Mouse (Mus musculus): Measurements from ENCODE around the gene Fkbp4.
A peak's percentile ranks its signal among the peaks of the same experiment; 100 is the strongest.

The Fkbp4 gene

DNA sequence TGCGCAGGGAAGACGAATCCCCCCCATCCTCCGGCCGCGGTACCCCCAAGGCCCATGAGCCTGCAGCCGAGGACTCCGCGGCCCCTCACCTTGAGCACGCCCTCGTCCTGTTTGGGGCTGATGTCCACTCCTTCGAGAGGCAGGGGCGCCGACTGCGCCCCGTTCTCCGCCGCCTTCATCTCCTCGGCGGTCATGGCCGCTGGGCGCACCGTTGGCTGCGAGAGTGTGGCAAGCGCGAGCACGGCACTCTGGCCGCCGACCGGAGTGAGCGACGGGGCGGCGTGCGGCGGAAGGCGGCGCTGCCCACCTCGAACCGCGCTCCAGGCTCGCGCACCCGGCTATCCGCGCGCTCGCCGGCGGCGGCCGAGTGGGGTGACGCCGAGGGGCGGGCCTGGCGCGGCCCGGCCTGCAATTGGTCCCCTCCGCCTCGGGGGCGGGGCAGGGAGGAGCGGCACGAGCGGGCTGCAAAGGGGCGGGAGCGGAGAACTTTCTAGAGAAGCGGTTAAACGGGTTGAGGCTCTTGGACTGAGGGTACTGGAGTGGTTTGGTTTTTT, at the start of gene Fkbp4:
Gene Fkbp4 (minus strand): TSS at position 361 of the 554 bp plus-strand sequence.
- DNase-seq (ENCODE audit: low read depth), result peak; percentile 70

DNA sequence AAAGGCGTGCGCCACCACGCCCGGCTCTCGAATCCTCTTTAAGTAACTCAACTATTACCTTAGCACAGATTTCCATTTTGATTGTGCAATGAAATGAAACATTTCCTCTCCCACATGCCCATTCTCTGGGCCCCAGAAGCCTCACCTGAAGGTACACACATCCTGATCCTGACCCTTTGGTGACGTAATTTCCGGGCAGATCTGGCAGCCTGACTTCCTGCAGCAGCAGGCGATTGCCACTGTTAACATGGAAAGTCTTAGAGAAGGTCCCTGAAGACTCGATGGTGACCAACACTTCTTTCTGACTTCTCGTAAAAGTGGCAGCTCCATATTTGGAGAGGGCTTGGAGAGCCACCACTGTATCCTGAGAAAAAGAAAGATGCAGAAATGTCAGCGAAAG, 49.3 kb upstream of the Fkbp4 start:
- no peak for DNase-seq (ENCODE audit: low read depth)

DNA sequence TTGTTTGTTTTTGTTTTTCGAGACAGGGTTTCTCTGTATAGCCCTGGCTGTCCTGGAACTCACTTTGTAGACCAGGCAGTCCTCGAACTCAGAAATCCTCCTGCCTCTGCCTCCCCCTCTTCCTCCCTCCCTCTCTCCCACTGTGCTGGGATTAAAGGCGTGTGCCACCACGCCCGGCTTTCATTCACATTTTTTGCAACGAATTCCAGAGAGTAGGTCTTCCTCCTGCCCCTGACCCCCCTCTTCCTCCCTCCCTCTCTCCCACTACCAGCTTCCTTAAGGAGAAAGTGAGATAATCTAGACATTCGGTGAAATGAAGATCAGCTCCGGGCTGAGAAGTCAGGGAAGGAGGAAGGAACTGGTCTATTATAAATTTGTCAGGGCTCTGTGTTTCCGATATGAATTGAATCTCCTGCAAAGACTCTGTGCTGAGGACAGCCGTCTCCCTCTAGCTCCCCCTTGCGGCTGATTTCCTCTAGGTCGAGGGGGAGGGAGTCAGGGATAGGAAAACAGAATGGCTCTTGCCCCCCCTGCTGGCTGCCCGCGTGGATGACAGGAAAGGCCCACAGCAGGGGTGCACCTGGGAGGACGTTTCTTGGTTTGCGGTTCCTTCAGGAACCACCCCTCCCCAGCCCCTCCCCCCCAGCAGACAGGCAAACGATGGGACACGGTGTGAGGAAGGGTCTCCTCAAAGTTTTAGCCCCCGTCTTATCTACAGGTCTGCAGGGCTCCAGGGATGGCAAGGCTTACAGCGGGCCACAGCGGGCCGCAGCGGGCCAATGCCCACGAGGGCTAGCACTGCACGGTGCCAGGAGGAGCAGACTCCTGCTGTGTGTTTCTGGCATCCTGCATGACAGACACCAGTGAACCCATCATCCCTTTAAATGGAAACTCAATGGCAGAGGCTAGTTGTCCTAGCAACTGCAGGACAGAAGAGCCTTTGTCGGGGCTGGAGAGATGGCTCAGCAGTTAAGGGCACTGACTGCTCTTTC, 41.3 kb upstream of the Fkbp4 start:
- peak; percentile 76 for DNase-seq (ENCODE audit: low read depth)

DNA sequence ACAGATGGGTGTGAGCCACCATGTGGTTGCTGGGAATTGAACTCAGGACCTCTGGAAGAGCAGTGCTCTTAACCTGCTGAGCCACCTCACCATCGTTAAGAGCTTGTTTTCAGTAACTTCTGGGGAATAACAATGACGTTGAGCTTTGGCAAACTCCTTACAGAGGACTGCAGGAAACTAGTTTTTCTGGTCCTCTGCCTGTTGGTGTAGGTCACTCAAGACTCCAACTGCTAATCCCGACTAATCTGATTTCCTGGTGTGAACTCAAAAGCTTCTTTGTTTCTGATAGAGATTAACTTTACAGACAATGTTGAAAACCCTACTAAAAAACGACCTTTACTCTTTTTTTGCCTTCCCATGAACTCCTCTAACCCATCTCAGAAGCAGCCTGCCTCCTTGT, 39.0 kb upstream of the Fkbp4 start:
- no peak for DNase-seq (ENCODE audit: low read depth)

DNA sequence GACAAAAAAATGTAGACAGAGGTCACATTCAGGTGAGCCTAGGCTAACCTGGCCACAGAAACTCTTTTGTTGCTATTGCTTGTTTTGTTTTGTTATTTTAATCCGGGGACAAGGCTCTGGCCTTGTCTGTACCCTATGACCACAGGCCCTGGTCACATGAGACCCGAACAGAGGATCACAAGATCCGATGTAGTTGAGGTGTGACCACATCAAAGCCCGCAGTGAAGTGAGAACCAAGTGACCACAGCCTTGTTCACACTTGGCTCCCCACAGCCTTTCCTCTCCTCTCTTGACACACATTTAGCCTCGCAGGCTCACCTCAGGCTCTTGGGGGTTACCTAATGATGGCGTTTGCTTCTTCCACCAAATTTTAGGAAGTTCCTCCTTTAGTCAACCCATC, 35.6 kb upstream of the Fkbp4 start:
- DNase-seq (ENCODE audit: low read depth), result no peak

DNA sequence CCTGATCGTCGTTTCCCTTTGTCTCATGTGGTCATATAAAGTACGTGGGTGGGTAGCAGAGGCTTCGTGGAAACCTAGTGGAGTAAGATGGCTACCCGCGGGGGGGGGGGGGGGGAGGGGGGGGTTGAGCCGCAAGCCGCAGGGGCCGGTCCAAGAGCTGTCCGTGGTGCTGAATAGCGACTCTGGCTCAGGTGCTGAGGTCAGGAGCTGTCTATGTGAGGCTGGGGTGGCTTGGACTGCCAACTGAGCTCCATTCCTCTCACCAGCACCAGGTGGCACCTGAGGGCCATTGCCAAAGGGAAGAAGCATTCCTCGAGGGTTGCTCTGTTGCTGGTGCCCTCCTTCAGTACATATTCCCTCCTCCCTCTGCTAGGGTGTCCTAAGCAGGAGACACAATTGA, 31.0 kb upstream of the Fkbp4 start:
- no peak for DNase-seq (ENCODE audit: low read depth)

DNA sequence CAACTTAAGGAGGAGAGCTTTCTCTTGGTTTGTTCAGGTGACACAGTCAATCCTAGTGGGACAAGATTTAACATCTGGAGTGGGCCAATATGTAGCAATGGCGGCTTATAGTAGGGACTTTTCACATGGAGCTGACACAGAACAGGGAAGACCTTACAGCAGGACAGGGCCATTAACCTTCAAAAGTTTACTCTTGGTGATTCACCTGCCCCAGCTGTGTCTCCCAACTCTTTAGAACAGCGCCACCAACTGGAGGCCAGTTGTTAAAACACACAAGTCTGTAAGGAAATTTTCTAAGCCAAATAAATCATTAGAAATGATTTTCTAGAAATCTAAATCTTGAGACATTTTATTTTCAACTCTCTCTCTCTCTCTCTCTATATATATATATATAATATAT, 28.8 kb upstream of the Fkbp4 start:
- no peak for DNase-seq (ENCODE audit: low read depth)

DNA sequence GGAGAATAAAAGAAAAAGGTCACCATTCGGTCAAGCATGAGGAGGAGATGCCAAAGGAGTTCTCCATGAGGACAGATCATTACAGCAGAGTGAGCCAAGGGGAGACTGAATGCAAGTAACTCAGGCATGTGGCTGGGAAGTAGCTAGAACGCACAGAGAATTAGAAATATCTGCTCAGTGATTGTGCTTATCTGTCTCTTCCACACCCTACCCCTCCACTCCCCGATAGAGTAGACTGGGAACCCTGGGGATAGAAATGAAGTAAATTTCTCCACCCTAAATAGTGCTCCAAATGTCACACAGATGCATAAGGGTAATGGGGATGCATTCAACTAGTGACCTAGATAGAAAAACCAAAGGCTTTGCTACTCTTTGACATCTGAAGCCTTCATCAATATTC, 28.1 kb upstream of the Fkbp4 start:
- DNase-seq (ENCODE audit: low read depth), result no peak

DNA sequence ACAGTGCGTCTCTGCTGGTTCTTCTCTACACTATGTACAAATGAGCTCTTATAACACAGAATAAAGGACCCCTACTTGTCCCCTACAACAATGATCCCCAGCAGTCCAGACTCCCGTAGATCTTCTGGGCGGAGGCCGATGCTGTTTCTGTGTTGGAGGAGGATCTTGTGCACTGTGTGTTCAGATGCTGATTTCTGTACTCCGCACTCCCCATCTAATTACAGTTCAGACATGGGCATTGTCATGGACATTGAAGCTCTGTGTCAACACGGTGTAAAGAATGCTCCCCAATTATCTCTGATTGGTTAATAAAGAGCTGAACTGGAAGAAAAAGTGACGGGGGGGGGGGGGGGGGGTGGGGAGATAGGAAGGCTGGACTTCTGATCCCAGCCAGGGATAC, 27.6 kb upstream of the Fkbp4 start:
- no peak for DNase-seq (ENCODE audit: low read depth)

DNA sequence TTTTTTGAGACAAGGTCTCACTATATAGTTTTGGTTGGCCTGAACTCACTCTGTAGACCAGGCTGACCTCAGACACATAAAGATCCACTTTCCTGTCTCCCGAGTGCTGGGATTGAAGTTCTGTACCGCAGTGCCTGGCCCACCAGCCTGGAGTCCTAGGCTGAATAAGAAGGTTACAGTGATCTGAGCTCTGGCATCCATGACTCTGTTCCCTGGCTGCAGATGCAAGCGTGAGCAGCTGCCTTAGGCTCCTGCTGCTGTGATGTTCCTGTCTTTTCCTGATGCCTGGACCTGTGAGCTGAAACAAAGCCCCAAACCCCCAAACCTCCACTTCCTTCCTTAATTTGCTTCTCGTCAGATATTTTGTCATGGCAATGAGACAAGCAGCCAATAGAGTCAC, 26.5 kb upstream of the Fkbp4 start:
- no peak for DNase-seq (ENCODE audit: low read depth)

DNA sequence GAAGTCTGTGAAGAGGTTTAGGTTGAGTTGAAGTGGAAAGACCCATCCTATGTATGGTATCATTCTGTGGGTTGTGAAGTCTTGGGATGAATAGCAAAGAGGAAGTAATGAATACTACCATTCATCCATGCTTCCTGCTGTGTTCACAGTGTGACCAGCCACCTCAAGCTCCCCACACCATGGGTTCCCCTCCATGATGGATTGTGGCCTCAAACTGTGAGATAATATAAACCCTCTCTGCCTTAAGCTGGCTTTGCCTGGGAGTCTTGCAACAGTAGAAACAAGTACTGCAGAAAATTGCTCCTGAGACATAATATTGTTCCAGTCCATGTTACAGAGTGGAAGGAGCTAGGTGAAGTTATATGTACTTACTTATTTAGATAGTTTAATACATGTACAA, 23.1 kb upstream of the Fkbp4 start:
- DNase-seq (ENCODE audit: low read depth), result no peak

DNA sequence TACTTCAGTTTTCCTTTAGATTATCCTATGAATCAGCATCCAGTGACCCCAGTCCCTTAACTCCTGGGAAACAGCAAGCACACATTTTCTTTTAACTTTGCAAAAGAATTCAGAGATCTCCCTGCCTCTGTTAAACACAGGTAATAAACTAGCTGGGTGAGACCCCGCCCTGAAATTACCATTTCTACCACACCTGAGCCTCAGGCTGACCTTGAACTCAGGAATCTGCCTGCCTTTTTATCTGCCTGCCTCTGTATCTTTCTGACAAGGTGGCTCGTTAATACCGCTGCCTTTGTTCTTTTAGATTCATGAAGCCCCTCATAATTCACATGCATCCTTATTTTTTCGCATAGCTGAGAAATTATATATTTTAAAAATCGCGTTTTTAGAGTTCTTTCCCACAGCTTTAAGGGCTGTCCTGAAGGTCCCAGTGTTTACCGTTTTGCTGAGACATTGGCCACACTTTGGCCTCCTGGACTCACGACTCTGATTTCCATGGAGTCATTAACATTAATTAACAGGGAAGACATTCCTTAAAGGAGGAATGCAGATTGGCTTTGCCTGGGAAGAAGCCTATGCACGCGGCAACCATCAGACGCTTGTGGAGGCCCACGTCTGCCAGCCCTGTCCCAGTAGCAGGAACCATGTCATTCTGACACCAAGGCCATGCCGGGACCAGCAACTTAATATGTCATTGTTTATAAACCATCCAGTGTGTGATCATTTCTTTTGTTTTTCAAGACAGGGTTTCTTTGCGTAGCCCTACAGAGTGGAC, 22.4 kb upstream of the Fkbp4 start:
- no peak for DNase-seq (ENCODE audit: low read depth)

DNA sequence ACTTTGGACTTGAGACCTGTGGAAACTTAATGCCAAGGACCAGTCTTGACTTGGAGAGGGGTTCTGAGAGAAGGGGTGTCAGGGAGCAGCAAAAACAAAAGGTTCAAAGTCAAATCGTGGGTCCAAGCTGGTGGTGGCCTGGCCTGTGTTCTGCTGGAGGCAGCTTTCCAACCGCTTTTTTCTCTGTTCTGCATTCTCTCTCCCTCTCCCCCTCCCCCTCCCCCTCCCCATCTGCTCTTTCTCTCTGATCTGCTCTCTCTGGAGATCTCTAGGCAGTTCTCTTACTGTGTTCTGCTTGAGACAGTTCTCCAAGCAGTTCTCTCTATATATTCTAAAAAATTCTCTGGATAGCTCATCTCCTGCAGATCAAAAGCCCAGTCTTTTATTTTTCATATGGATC, 21.8 kb upstream of the Fkbp4 start:
- DNase-seq (ENCODE audit: low read depth), result no peak

DNA sequence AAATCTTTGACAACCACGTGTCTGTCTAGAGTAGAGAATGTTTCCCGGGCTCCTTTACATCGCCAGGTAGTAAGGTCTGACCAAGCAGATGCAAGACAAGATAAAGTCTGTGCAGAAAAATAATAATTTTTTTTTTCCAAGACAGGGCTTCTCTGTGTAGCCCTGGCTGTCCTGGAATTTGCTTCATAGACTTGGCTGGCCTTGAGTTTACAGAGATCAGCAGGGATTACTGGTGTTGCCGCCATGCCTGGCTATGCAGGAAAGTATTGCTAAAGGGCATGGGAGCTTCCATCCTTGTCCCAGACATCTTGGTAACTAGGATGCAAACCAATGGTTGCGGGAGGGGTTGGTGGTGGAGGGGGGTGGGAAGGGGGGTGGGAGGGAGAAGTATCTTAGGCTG, 18.7 kb upstream of the Fkbp4 start:
- DNase-seq (ENCODE audit: low read depth), result no peak

DNA sequence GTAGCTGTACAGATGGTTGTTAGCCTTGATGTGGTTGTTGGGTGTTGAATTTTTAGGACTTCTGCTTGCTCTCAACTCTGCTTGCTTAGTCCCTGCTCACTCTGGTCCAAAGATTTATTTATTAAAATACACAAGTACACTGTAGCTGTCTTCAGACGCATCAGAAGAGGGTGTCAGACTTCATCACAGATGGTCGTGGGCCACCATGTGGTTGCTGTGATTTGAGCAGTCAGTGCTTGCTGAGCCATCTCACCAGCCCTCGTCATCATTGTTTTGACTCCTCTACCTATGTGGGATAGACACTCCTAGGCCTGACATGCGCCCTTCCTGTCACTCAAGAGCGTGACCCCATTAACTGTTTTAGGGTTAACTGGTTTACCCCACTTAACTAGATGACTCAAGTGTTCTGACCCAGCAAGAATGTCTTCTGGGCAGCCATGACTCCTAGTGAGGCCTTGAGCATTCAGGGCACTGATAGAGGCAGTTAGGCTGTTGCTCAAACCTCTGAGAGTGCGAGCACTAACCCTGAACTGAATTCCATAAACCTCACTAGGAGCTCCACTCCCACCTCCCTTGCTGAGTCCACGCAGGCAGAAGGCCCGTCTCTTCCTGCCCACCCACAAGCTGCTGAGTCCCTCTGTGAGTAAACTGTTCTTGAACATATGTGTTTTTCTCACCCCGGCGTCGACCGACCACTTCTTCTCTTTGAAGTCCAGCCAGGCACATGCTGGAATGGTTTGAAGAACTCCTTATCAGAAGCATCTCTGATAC, 17.5 kb upstream of the Fkbp4 start:
- no peak for DNase-seq (ENCODE audit: low read depth)

DNA sequence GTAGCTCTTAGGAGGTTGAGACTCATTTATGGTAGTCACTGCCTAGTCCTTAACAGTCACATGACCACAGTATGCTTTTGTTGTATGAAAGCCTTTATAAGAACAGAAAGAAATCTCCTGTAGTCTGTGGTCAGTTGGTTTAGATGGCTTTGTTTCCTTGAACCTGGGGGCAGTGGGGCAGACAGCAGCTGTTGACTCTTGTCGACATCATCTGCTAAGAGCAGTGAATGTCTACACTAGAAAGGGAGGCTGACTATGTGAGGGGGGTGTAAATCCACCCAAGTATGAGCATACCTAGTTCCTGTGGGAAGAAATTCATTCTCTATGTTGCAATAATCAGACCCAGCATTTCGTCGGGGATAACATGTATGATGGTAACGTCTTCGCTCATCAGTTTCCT, 8.6 kb upstream of the Fkbp4 start:
- DNase-seq (ENCODE audit: low read depth), result no peak

DNA sequence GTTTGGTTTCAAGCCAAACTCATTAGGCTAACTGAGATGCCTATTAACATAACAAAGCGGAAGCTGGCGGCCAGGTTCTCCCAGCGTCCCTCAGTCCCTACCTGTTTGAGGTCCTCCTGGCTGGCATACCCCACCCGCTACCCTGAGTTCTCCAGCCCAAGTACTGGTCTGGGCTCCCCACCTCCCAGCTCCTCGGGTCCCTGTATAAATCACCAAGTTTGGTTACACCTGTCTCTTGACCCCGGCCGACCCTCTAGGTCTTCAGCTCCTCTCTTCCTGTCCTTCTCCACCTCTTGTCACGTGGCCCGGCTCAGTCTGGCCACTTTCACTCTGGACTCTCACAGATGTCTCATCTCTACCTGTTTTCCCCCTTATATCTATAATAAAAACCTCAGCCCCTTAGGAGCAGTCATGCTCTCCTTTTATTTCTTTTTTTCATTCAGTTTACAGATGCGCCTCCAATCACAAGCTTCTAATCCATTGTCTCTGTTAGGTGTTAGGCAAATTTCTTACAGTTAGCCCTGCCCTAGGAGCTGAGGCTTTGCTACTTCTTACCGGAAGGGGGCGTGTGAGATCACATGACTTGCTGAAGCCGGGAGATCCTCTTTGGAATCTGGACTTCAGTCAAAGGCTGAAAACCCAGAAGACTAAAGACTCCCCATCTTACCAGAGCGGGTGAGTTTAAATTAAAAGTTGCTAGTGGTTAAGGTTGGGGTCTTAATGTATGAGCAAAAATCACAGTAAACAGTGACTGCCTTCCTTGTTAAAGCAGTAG, 7.5 kb upstream of the Fkbp4 start:
- no peak for DNase-seq (ENCODE audit: low read depth)

DNA sequence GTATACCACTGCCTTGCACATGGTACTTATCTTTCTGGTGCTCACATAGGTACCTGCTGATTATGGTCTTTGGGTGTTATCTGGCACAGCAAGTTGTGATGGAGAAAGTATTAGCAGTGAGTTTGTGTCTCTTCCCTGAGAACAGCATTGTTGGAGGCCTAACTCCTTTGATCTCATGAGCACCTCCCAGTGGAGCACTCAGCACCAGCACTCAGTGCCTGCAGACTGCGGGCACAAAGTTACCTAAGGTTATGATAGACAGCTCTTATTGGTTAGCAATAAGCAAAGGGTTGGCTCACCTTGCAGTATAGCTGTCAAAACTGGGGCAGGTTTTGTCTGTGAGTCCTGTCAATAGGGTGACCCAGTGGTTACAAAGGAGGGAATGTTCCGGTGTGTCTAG, 1.8 kb upstream of the Fkbp4 start:
- DNase-seq (ENCODE audit: low read depth), result no peak

DNA sequence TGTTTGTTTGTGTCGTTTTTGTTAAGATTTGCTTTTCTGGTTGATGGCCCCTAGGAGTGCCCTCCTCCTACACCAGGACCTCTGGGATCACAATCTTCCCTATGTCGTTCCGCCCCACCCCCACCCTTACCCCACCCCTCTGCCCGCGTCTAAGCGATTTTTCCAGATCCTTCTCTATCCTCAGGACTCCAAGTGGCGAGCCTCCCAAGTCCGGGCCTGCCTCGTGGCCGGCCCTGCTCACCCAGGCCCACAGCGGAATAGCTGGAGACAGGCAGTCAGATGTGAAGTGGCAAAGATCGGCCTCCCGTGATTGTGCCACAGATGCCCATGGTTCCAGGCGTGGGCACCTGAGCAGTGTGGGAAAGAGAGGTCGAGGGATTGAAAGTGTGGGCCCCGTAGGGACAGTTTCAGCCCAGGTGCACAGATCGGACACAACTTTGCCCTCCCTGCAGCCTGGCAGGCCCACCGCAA, 429 bp upstream of the Fkbp4 start:
- no peak for DNase-seq (ENCODE audit: low read depth)

DNA sequence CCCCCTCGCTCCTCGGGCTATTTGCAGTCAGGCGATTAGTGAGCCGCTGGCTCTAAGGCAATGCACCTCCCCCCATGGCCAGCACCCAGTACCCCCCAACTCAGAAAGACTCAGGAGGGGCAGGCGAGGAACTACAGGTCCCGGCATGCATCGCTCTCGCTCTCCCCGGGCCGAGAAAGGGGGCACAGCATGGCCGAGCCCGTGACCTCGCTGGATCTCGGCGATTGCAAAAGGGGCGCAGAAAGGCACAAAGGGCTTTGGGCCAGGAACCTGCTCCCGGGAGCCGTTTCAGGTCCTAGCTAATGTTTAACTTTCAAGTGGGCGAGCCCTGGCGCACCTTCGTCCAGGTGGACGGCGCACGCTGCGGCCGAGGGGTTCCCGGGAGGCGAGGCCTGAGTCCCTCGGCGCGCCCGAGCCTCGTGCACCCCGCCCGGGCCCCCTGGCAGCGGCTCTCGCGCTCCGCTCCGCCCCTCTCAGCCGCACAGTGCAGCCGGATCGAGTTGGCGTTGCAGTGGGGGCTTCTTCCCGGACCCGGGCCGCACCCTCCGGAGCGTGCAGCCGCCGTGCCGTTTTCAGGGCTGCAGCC, 653 bp downstream of the Fkbp4 start:
- no peak for DNase-seq (ENCODE audit: low read depth)

DNA sequence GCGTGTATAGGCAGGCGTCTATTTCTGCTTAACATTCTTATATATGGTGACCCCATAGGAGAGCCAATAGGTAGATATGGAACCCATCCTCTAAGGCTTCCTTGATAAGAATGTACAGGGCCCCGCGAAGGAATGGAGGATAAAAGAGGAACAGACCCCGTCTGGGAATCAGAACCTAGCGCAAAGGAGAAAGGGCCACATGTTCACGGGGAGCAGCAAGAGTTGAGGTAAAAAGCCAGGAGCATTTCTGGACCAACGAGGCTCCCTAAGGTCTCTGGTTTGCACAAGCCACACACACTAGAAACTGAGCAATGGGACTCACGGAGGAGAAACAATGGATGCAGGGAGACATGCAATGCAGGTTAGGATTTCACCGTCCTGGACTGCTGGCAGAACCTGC, 1.2 kb downstream of the Fkbp4 start:
- DNase-seq (ENCODE audit: low read depth), result no peak
